Mouse (Mus musculus) embryonic facial prominence, embryonic 11.5 days (tissue): ENCODE measurements around the gene Tecta. TPM values are rescaled to one million over a fixed set of nuclear protein-coding genes. Genes with fewer than 3 reads are reported as not detected.

Experiments used
- ATAC-seq: fragments of 200-750 bp; cut with Nextera tagmentation; replicated peaks from 2 replicates; pipeline ENCODE4 v1.8.0; 2017; ENCODE audit warnings: low read depth; ENCODE audit not compliant: insufficient number of reproducible peaks, low FRiP score, low TSS enrichment
- DNase-seq: peaks from one replicate; pipeline ENCODE4 v3.0.0-alpha.2; 2015; ENCODE audit warnings: low spot score
- H3K27ac ChIP-seq: fragments of 300-500 bp; sonication (generic); replicated peaks from 2 replicates; pipeline ENCODE4 v1.5.1; 2014; ENCODE audit warnings: mild to moderate bottlenecking, low read depth, low read length, control low read depth
- H3K27me3 ChIP-seq: fragments of 300-500 bp; sonication (generic); 2 replicates; pipeline ENCODE4 v1.6.1; 2014; ENCODE audit warnings: mild to moderate bottlenecking, low read length, moderate library complexity, mixed read lengths; ENCODE audit not compliant: control insufficient read depth, insufficient read depth
- H3K36me3 ChIP-seq: fragments of 300-500 bp; sonication (generic); replicated peaks from 2 replicates; pipeline ENCODE4 v1.6.1; 2014; ENCODE audit warnings: low read depth, mild to moderate bottlenecking, low read length, moderate library complexity, mixed read lengths; ENCODE audit not compliant: control insufficient read depth, insufficient read depth
- H3K4me1 ChIP-seq: fragments of 300-500 bp; sonication (generic); 2 replicates; pipeline ENCODE4 v1.6.1; 2014; ENCODE audit warnings: low read length, mixed read lengths; ENCODE audit not compliant: control insufficient read depth, insufficient read depth
- H3K4me2 ChIP-seq: fragments of 300-500 bp; sonication (generic); 2 replicates; pipeline ENCODE4 v1.6.1; 2014; ENCODE audit warnings: low read depth, mild to moderate bottlenecking, control low read depth, low read length, moderate library complexity
- H3K4me3 ChIP-seq: fragments of 300-500 bp; sonication (generic); 2 replicates; pipeline ENCODE4 v1.5.1; 2014; ENCODE audit warnings: low read depth, low read length, control low read depth
- H3K9ac ChIP-seq: fragments of 300-500 bp; sonication (generic); replicated peaks from 2 replicates; pipeline ENCODE4 v1.6.1; 2014; ENCODE audit warnings: mild to moderate bottlenecking, control low read depth, low read length
- H3K9me3 ChIP-seq: fragments of 300-500 bp; sonication (generic); replicated peaks from 2 replicates; pipeline ENCODE4 v1.6.1; 2016; ENCODE audit warnings: mild to moderate bottlenecking, low read length, inconsistent platforms, mixed read lengths; ENCODE audit not compliant: control insufficient read depth
- WGBS: fragments of 180-500 bp; shearing (Covaris S2); extraction: QIAGEN DNeasy Blood & Tissue Kit; methylation state at CpG from one replicate; pipeline ENCODE4 v1.1.7; 2014; 5-methylcytosine and 5-hydroxymethylcytosine counted together
- polyA plus RNA-seq: library from polyadenylated mRNA; unstranded; fragments of >200 nt; fragmentation: Nextera tagmentation; extraction: Ambion mirVana; gene quantifications from 2 replicates; pipeline ENCODE4 v1.2.1, GENCODE M21; 2014

Gene Tecta
- 0.14 and 0.45 TPM in 2 replicates for polyA plus RNA-seq

- no peaks in the 10 kb centered on the region for H3K4me1 ChIP-seq
- H3K9me3 ChIP-seq = no peaks in the 10 kb centered on the region
- H3K27me3 ChIP-seq = no peaks in the 10 kb centered on the region
- WGBS = 54% methylated on average over 6 of the region's 6 CpGs
- no peak within 1 kb of the TSS for H3K4me3 ChIP-seq
- H3K9ac ChIP-seq = no peak within 1 kb of the TSS
- no peak for DNase-seq
- no peak within 1 kb of the TSS for H3K4me2 ChIP-seq
- no peak within 1 kb of the TSS for H3K27ac ChIP-seq
- no peak for ATAC-seq
- no peaks in the 10 kb centered on the region for H3K36me3 ChIP-seq
Measured at GRCm38 (mm10) chr9:42399829-42400228, at the start of gene Tecta. Gene Tecta (minus strand): TSS chr9:42399929.

- H3K27me3 ChIP-seq = no peaks in the 10 kb centered on the region
- H3K27ac ChIP-seq = no peak overlapping the region
- no peaks in the 10 kb centered on the region for H3K9me3 ChIP-seq
- no peaks in the 10 kb centered on the region for H3K4me1 ChIP-seq
- no peak overlapping the region for H3K4me2 ChIP-seq
- WGBS = 89% methylated on average over 6 of the region's 6 CpGs
- no peak for ATAC-seq
- H3K36me3 ChIP-seq = no peaks in the 10 kb centered on the region; the same call in 1 of the 2 replicates
- no peak overlapping the region for H3K9ac ChIP-seq
- no peak overlapping the region for H3K4me3 ChIP-seq
- no peak for DNase-seq
Measured at GRCm38 (mm10) chr9:42449043-42449442, 49.3 kb upstream of the Tecta start.

- peaks cover 3% of the 10 kb centered on the region for H3K36me3 ChIP-seq
- ATAC-seq (no peak), DNase-seq (no peak)
- H3K27ac ChIP-seq = no peak overlapping the region
- H3K9me3 ChIP-seq = no peaks in the 10 kb centered on the region
- no peaks in the 10 kb centered on the region for H3K4me1 ChIP-seq
- H3K27me3 ChIP-seq = no peaks in the 10 kb centered on the region
- no peak overlapping the region for H3K4me2 ChIP-seq
- no peak overlapping the region for H3K9ac ChIP-seq
- WGBS = 86% methylated on average over 8 of the region's 8 CpGs
- no peak overlapping the region for H3K4me3 ChIP-seq
Measured at GRCm38 (mm10) chr9:42442100-42442499, 42.4 kb upstream of the Tecta start.

GRCm38 (mm10) chr9:42441234-42441633, 41.5 kb upstream of the Tecta start:
- ATAC-seq (no peak), DNase-seq (no peak)
- H3K9ac ChIP-seq = no peak overlapping the region
- H3K36me3 ChIP-seq = peaks cover 3% of the 10 kb centered on the region
- no peaks in the 10 kb centered on the region for H3K27me3 ChIP-seq
- no peaks in the 10 kb centered on the region for H3K9me3 ChIP-seq
- no peaks in the 10 kb centered on the region for H3K4me1 ChIP-seq
- no peak overlapping the region for H3K4me3 ChIP-seq
- 94% methylated on average over 2 of the region's 2 CpGs for WGBS
- H3K27ac ChIP-seq = no peak overlapping the region
- H3K4me2 ChIP-seq = no peak overlapping the region

GRCm38 (mm10) chr9:42439446-42439845, 39.7 kb upstream of the Tecta start:
- Histone ChIP-seq H3K27ac (no peak overlapping the region), H3K4me2 (no peak overlapping the region), H3K9me3 (no peaks in the 10 kb centered on the region), H3K4me1 (no peaks in the 10 kb centered on the region), H3K36me3 (peaks cover 3% of the 10 kb centered on the region), H3K27me3 (no peaks in the 10 kb centered on the region), H3K4me3 (no peak overlapping the region), H3K9ac (no peak overlapping the region)
- DNase-seq = no peak
- 33% methylated on average over 4 of the region's 4 CpGs for WGBS
- no peak for ATAC-seq

- H3K4me2 ChIP-seq = no peak overlapping the region
- no peaks in the 10 kb centered on the region for H3K27me3 ChIP-seq
- H3K27ac ChIP-seq = no peak overlapping the region
- no peaks in the 10 kb centered on the region for H3K9me3 ChIP-seq
- H3K4me1 ChIP-seq = no peaks in the 10 kb centered on the region
- ATAC-seq = no peak
- DNase-seq = no peak
- no peak overlapping the region for H3K9ac ChIP-seq
- WGBS = 89% methylated on average over 2 of the region's 2 CpGs
- peaks cover 2% of the 10 kb centered on the region; the same call in 1 of the 2 replicates for H3K36me3 ChIP-seq
- H3K4me3 ChIP-seq = no peak overlapping the region
Measured at GRCm38 (mm10) chr9:42432155-42432554, 32.4 kb upstream of the Tecta start.

GRCm38 (mm10) chr9:42431606-42432005, 31.9 kb upstream of the Tecta start:
- H3K4me3 ChIP-seq = no peak overlapping the region
- H3K36me3 ChIP-seq = peaks cover 2% of the 10 kb centered on the region; the same call in 1 of the 2 replicates
- H3K9ac ChIP-seq = no peak overlapping the region
- H3K27me3 ChIP-seq = no peaks in the 10 kb centered on the region
- no peak overlapping the region for H3K4me2 ChIP-seq
- H3K27ac ChIP-seq = no peak overlapping the region
- WGBS = 94% methylated on average over 2 of the region's 2 CpGs
- DNase-seq (no peak), ATAC-seq (no peak)
- H3K4me1 ChIP-seq = no peaks in the 10 kb centered on the region
- no peaks in the 10 kb centered on the region for H3K9me3 ChIP-seq

GRCm38 (mm10) chr9:42428060-42428924, 28.6 kb upstream of the Tecta start:
- 71% methylated on average over 12 of the region's 12 CpGs for WGBS
- H3K4me3 ChIP-seq = no peak overlapping the region
- H3K4me1 ChIP-seq = no peaks in the 10 kb centered on the region
- H3K9me3 ChIP-seq = no peaks in the 10 kb centered on the region
- DNase-seq (no peak), ATAC-seq (no peak)
- no peak overlapping the region for H3K9ac ChIP-seq
- H3K27me3 ChIP-seq = no peaks in the 10 kb centered on the region
- H3K36me3 ChIP-seq = peaks cover 2% of the 10 kb centered on the region; the same call in 1 of the 2 replicates
- no peak overlapping the region for H3K4me2 ChIP-seq
- H3K27ac ChIP-seq = no peak overlapping the region
